Mouse (Mus musculus): ENCODE measurements around the gene Arl1.
"Not testable (repeated sequence)": the region's sequence is repeated elsewhere in the genome, so short reads cannot be mapped to it uniquely, and the experiment has no call there.

Gene Arl1

DNA sequence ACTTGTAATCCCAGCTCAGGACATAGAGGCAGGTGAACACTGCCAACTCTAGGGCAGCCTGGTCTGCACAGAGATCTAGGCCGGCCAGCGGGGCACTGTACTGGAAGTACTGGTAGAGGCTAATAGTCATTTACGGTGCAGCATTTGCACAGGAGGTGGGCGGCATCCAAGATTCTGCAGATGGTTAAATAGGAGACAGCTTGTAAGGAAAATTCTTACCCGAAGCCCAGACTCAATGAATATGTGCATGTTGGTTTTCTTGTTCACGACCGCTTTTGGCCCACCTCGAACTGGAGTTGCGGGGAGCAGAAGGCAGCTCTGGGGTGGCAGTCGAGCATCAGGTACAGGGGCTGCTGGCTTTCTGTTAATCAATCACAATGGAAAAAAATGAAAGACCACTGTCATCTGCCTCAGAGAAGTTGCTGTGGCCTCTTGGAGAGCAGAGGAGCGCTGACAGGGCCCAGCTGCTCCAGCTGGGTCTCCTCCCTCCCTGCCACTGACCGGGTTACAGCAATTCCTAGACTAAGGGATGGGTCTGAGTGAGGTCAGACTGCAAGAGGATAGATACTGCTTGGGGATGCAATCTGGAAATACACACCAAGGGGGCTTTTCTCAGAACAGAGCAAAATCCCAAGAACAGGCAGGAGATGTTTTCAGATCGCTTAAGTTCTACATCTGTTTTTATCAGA is 31.0 kb downstream of the Arl1 start:
- no peak for DNase-seq (ENCODE audit: low read depth, low spot score)

DNA sequence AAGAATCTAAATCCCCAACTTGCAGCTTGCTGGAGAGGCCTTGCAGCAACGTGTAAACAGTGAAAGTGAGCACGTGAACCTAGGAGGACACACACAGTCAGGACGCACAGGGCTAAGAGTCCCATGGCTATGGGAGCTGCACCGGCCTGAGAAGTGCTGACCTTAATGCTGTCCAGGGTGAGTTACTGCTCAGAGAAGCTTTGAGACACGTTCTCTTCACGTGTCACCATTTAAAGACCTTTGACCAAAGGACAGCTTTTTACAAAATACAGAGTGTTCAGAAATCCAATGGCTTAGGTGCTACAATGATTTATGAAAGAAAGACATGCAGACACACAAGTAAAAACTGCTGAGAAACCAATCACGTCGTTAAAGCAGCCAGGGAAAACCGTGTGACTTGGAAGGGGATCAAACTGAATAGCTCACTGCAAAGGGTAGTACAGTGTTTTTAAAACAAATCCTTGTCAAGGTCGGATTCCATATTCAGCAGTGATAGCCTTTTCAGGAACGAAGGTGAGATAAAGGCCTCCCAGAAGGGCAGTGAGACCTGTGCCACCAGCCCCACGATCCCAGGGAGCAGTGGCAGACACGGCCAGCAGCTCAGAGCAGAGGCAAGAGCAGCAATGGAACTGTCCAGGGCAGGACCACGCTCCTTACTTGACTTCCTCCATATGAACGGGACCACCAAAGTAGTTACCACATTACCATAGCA is 34.9 kb downstream of the Arl1 start:
- no peak for DNase-seq (ENCODE audit: low read depth, low spot score)

DNA sequence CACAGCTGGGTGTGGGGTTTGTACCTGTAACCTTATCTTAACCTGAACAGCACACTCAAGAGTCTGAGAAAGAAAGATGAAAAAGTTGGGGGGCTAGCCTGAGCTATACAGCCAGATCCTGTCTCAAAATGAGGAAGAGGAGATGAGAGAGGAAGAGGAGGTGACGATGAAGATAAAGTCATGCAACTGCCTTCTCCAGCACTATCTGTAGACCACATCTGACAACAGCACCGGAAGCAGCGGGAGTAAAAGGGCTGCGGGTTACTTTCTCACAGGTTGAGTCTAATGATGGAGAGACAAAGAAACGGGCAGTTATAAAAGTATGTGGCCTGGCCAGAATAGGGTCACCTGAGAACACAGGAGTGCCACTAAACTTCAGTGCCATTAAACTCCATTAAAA is 38.3 kb downstream of the Arl1 start:
- DNase-seq (ENCODE audit: low read depth, low spot score) = no peak

DNA sequence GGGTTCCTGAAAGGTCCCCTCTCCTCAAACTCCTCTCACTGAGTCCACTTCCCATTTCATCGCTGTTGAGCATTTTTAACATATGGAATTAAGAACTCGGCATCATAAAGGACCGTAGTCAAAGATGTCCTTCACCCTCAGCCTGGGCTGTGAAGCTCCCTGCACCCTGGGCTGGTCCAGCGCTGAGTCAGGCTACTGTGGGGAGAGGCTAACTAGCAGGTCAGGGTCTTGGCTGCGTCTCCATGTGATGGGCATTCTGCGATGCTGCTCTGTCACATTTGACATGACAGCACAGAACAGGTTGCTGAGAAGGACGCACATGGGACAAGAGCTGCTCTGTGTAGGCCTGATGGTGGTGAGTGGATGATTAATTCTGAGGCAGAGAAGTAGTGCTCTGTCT is 39.0 kb downstream of the Arl1 start:
- no peak for DNase-seq (ENCODE audit: low read depth, low spot score)

DNA sequence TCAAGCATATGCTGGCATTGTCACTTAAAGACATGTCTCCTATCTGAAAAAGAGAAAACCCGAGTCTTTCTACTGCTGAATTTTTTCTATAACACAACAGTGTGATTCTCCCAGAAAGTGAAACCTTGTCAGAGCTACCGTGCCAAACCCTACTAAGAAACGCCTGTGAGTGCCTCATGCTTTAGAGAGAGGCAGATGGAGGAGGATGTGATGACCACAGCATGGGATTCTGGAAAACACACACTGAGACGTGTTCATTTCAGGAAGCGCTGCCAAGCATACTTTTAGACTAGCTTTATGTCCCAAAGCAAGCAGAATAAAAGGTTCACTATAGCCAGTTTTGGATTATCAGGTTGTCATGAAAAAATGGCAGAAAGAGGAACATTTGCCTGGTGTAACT is 42.3 kb downstream of the Arl1 start:
- not testable (repeated sequence) for DNase-seq (ENCODE audit: low read depth, low spot score)

DNA sequence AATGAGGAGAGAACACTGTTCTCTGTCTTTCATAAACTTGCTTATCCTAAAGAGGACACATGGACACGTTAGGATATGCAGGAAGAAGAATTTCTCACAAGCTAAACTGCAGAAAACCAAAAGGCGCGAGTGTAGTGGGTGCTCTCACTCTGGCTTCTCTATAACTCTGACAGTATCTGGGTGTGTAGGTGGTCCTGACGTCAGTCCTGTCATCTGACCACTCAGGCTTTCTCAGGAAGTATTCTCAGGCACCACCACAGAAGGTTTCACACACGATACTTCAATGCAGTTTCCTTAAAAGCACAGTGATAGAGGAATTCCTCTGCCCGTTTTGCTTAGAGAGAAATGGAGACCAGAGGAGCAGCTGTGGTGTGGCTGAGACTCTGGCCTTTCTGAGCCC is 45.5 kb downstream of the Arl1 start:
- DNase-seq (ENCODE audit: low read depth, low spot score) = no peak

DNA sequence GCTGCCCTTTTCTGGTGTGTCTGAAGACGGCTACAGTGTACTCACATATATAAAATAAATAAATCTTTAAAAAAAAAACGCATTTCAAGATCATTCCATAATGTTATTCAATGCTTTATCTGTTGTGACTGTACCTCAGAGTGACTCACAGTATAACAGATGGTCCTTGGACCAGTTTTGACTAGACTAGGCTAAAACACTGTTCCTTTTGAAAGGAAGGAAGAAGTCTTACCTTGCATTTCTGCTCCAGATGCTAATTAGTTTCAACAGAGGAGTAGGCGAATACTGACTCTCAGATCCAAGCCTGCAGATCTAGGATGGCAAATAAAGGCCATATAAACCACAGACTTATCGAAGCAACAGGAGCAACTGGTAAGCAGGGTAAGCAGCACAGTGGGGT is 50.1 kb downstream of the Arl1 start:
- no peak for DNase-seq (ENCODE audit: low read depth, low spot score)

DNA sequence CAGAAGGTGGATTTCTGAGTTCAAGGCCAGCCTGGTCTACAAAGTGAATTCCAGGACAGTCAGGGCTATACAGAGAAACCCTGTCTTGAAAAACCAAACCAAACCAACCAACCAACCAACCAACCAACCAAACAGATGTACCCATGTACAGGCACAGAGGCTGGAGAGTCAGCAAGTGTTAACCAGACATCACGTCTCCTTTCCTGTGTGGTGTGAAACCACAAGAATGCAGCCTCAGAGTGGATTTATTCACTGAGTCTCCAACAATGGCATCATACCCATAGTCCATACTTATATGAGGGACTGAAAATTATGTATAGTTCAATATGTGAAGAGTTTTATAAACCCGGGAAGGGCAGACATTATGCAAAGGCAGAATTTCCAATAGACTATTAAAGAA is 52.5 kb downstream of the Arl1 start:
- DNase-seq (ENCODE audit: low read depth, low spot score) = not testable (repeated sequence)

DNA sequence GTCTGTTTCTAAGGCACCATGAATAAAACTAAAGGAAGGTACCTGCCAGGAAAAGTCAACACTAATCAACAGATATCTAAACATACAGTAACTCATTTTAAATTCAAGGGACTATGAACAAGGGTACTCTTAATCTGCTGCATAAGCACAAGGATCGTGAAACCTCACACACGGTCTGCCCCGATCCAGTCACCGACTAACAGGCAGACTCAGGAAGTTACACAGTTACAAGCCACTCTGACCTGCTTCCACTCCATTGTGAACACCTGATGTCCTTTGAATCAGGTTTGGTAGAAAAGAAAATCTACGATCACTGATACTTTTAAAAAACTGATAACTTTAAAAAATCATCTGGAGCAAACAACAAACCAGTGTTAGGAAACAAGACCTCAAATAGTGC is 53.3 kb downstream of the Arl1 start:
- no peak for DNase-seq (ENCODE audit: low read depth, low spot score)

DNA sequence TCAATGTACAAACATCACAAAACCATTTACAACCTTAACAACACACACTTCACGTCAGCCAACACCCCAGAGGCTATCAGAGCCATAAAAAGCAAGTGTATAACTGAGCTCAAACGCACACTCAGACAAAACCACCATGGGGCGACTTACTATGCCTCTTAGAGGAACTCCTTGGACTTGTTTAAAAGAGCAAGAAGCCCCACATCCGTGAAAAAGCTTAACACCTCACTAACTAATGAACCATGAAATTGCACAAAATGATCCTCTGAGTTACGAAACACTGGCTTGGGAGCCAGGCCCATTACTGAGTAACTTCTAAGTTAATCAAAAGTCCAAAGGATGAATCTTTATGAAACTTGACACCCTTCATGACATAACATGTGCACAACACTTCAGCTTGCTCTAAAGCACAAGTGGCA is 53.9 kb downstream of the Arl1 start:
- no peak for DNase-seq (ENCODE audit: low read depth, low spot score)

DNA sequence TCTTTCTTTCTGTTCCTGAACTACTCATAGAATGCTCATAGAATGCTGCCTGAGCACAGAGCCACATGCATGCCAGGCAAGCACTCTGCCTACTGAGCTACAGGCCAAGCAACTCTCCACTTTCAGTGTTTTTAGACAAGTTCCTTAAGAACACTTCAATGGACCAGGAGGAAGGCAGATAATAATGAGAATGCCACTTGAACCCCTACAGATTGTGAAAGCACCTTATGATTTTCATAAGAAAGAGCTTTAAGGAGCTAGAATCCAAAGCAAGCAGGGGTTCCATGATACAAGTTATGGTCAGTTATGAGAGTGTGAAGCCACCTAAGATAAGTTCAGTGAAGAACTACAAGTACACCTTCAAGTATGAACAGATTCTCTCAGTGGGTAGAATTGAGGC is 63.0 kb downstream of the Arl1 start:
- DNase-seq (ENCODE audit: low read depth, low spot score) = no peak
